Mouse (Mus musculus): ENCODE results near the gene Gm10638. TPM values are rescaled to one million over a fixed set of nuclear protein-coding genes. Genes with fewer than 3 reads are reported as not detected.

Gm10638 gene
- polyA plus RNA-seq, 1 experiment from 2014 or later: 4.8 TPM

Other genes with a start within 250 kb of the Gm10638 start
- gene Abcc12, start 165.0 kb upstream of the Gm10638 start, polyA plus RNA-seq (2015; fragmentation: Nextera tagmentation; extraction: Ambion mirVana): 0.10 and 0.19 TPM in 2 replicates
- 50.6 and 59.2 TPM in 2 replicates for gene Lonp2, start 121.7 kb upstream of the Gm10638 start, polyA plus RNA-seq (2015; fragmentation: Nextera tagmentation; extraction: Ambion mirVana)
- gene Siah1a, start 235 bp downstream of the Gm10638 start, polyA plus RNA-seq (2015; fragmentation: Nextera tagmentation; extraction: Ambion mirVana): 58.1 and 59.0 TPM in 2 replicates
- 11.2 and 12.6 TPM in 2 replicates for gene N4bp1, start 139.6 kb downstream of the Gm10638 start, polyA plus RNA-seq (2015; fragmentation: Nextera tagmentation; extraction: Ambion mirVana)